Mouse (Mus musculus): ENCODE measurements around the gene Hs6st3.

The Hs6st3 gene

DNA sequence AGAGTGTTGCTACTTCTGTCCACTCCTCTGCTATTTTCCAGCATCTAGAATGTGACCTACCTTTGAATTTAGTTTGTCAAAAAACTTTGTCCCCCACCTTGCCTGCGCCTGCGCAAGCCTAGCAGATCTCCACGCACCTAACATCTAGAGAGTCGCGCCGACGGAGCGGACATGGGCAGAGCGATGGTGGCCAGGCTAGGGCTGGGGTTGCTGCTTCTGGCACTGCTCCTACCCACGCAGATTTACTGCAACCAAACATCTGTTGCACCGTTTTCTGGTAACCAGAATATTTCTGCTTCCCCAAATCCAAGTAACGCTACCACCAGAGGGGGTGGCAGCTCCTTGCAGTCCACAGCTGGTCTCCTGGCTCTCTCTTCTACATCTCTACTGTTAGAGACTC is 505.7 kb downstream of the Hs6st3 start:
- no peak for DNase-seq (ENCODE audit: low read depth)

DNA sequence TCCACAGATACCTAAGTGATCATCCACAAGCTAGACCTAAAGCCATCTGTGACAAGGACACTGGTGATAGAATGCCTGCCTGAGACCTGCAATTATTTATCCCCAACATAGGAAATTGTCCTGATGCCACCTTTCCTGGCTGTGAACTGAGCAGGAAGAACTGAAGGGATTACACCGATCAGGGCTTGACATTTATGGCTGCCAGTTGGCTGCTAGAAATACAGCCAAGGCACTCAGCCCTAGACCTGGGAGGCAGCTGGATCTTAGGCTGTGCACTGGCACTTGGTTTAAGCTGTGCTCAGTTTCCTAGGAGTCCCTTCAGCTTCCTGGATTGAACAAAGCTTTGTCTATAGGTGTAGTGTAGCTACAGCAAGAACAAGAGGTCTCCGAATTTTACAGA is 518.8 kb downstream of the Hs6st3 start:
- DNase-seq (ENCODE audit: low read depth), result no peak

DNA sequence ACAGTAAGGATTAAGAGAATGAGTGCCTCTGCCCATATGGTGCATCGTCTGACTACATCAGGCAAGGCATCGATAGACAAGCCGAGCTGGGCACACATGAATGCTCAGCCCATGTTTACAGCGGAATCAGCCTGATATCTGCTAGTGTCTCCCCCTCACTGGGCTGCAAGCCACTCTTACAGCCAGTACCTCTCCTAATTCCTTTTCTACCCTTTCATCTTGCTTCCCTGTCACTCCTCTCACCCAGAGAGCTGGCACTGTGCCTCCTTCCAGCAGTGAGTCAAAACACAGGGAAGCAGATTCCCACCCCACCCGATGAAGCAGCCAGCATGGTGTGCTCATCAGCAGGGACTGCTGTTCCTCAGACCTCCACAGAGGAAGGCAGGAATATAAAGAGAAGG is 527.6 kb downstream of the Hs6st3 start:
- no peak for DNase-seq (ENCODE audit: low read depth)

DNA sequence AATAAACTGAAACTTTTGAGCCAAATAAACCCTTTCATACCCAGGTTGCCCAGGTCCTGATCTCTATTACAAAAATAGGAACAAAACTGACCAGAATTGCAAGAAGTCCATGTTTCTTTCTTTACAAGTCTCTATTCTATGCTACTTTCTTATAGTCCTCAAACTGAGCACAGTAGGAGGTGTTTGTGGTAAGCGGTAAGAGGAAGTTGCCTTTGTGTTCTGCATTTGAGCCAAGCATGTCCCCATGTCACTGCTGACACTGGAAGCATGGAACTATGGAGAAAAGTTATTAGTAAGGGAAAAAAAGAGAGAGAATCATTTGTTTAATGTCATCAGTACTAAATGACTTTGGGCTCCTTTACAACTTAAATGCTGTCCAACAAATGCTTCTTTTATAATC is 529.3 kb downstream of the Hs6st3 start:
- DNase-seq (ENCODE audit: low read depth), result no peak

DNA sequence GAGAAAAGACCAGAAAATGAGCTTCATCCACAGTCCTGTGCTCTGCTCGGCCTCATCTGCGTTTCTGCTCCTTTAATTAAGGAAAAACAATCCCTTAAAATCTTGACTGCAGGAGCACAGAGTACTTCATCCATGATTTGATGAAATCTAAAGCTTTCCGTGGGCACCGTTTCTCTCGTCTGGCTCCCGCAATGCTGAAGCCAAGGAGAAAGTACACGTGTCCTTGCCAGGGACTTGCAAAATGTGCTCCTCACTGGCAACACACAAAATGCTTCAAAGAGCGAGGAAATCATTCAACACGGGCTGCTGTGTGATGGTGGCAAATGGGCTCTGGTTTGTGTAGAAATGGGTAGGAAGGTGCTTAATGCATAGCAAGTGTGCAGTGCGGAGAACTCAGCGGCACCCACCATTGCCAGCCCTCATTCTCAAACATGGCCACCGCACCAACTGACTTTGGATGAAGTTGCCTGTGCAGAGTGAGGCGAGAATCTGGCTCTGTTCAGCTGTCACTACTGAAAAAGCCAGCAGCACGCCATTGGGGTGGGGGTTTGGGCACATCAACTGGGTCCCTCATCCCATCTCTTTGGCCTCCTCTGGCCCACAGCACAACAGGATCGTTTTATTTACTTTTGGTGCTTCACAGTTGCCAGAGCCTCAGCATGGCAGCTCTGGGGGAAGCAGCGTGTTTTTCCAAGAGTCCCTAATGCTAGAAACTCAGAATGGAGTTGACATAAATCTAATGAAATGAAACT is 532.9 kb downstream of the Hs6st3 start:
- no peak for DNase-seq (ENCODE audit: low read depth)

DNA sequence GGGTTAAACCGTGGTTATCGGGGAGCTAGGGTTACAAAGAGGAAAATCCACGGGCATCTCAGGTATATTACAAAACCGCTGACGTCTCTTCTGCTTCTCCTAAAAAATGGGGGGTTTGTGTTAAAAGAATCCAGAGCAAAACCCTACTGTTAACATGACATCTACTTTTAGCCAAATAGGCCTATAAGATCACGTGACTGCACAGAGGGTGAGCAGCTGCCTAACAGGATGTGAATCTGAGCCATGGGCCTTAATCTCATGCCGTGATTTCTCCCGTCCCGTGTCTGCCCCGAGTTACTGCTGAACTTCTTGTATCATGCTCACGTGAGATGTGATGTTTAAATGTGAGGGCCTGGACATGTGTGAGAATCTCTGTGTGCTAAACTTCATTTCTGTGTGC is 540.4 kb downstream of the Hs6st3 start:
- DNase-seq (ENCODE audit: low read depth), result no peak

DNA sequence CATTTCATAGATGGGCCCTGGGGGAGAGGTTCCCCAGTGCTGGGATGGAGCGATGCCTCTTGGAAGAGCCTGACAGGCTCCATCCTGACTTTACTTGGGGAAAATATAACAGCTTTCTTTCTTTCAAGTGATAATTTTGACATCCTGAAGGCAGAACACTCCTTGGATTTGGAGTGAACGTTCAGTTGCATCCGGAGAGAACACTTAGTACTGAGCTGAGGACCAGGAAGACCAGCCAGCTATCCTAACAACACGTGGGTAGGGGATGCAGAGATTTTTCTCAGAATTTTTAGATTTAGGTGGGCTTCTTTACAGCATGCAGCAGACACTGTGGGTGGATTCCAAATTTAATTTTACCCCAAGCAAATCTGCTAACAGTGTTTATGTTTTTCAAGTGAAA is 541.9 kb downstream of the Hs6st3 start:
- DNase-seq (ENCODE audit: low read depth), result no peak

DNA sequence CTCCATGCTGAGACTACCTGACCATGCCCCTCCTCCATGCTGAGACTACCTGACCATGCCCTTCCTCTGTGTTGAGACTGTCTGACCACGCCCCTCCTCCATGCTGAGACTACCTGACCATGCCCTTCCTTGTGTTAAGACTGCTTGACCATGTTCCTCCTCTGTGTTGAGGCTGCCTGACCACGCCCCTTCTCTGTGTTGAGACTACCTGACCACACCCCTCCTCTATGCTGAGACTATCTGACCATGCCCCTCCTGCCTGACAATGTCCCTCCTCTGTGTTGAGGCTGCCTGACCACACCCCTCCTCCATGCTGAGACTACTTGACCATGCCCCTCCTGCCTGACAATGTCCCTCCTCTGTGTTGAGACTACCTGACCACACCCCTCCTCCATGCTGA is 549.7 kb downstream of the Hs6st3 start:
- DNase-seq (ENCODE audit: low read depth), result no peak

DNA sequence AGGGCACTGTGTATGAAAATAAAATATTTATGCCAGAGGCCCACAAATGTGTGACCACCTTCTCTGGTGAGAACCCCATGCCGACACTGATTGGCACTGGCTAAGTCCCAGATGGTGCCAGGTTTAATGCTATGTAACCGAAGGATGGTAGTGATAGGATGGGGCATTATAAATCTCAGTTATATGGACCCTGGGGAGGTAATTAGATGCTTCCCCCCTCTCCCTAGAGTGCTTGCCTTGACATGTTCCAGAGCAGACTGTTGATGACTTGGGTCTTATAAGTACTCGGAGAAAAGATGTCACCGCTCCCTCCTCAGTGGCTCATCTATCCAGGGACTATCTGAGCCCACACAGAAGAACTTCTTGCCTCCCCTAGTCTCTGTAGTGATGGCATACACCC is 561.8 kb downstream of the Hs6st3 start:
- no peak for DNase-seq (ENCODE audit: low read depth)

DNA sequence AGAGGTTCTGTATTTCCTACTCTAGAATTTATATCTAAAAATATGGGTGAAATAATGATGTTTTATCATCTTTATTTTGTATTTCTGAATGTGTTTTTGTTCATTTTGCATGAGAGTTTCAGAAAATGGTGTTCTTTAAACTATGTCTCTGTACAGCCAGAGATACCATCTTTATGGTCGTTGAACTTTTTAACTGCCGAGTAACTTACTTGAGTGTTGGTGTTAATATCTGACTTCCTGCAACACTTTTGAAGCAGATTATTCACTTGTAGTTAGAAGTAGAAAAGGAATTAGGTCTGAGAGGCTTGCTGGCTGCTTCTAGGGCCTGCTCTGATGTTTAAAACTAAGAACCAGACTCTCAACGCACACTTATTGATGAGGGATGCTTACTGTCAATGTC is 576.6 kb downstream of the Hs6st3 start:
- no peak for DNase-seq (ENCODE audit: low read depth)

DNA sequence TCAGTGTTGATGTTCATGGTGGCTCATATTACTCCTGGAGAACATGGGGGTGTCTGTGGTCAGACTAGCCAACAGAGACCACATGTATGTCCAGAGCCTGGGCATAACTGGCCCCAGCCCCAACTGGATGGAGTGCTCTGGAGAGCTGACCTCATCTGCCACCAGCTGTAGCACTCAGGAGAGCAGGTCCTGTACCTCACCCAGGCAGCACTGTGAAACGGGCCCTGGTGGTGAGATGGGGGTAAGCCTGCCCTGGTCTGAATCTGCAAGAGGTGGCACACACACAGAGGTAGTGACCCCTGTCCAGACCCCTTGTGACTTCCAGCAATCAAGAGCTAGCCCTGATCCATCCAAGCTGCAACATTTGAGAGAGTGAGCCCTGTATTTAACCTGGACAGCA is 579.2 kb downstream of the Hs6st3 start:
- DNase-seq (ENCODE audit: low read depth), result no peak

DNA sequence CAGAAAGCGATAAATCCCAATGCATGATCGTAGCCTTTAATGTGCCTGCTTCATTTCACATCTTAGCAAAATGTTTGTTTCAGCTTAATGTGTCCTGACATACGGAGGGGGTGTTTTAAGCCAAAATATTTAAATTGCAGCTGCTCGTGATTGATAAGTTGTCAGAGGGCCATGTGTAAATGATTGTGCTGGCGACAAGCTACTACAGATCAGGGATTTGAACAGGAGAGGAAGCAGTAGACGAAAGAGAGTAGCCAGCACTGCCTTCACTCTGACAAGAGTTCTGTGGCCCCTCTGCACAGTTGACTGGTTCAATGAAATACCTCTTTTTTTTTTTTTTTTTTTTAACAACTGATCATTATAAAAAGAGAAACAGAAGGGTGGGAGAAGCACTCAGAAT is 587.0 kb downstream of the Hs6st3 start:
- no peak for DNase-seq (ENCODE audit: low read depth)

DNA sequence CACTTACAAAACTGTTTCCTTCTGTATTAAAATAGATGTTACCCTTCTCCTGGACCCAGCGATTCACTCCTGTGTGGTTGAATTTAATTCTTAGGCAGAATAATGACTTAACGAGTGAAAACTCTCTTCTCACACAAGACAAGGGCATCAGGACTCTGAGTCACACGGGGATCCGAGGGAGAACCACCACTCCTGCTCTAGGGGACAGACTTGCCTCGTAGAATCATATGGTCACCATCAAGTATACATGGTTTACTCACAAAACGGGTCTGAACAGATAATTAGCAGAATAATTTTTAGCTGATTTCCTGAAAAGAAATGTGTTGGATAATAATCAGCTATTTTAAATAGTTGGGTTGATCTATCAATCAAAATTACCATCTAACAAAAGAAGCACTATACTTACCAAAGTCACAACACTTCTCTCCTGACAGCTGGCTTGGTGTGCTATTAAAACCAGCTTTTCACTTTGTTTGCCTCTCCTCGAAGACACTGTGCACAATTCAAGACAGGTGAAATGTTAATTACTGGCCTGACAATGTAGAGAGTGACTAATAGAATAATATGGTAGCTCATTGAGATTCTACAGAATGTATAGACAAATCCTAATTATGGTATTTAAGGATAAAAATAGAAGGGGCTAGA is 593.4 kb downstream of the Hs6st3 start:
- no peak for DNase-seq (ENCODE audit: low read depth)

DNA sequence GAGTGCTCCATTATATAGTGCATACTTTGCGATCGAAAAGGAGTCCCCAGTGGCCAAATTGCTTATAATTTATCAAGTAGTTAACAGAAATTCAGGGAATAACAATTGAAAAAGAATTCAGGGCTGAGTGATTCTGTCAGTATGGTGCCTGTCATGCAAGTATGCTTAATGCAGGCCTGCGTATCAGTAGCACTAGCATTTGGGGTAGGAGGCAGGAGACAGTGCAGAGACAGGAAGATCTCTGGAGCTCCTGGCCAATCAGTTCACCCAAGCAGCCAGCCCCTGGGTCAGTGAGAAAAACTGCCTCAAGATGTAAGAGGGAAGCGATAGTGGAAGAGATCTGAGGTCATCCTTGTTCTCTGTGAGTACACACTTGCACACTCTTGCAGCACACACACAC is 594.1 kb downstream of the Hs6st3 start:
- DNase-seq (ENCODE audit: low read depth), result no peak

DNA sequence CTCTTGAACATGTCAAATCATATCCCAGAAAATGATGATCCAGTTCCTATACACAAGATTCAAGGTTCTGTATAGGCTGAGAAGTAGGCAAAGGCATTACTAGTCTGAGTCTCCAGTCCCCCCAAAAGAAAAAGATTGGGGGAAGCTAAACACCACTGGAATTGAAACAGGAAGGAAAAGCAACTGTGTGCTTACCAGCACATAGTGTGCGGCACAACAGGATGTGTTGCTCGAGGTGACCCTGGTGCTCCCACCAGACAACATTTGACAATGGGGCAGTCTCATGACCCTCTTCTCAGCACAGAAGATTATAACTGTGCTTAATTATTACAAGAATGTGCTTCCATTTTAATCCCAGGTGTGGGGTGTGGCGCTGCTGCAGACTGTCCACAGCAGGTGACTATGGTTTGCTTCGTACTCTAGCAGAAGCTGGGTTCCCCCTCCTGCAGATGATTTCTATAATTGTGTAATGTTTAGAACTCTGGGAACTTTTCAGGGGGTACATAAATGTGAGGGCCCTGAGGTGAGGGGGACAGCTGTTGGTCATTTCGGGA is 599.3 kb downstream of the Hs6st3 start:
- no peak for DNase-seq (ENCODE audit: low read depth)

DNA sequence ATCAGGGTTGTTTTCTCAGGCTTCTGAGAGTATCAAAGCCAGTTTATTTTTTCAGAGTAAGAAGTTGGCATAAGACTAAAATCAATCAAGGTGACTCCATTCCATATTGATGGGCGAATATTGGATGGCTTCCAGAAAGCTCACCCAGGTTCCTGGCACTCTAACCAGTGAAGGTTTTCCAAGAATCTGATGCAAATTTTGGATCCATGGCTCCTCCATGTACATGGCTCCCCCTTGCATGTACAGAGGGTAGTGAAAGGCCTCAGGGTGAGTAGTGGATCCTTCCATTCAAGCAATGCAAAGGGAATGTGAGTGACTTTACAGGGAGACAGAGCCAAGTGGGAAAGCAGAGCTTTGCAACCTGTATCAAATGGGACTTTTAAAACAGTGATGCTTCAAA is 603.6 kb downstream of the Hs6st3 start:
- no peak for DNase-seq (ENCODE audit: low read depth)

DNA sequence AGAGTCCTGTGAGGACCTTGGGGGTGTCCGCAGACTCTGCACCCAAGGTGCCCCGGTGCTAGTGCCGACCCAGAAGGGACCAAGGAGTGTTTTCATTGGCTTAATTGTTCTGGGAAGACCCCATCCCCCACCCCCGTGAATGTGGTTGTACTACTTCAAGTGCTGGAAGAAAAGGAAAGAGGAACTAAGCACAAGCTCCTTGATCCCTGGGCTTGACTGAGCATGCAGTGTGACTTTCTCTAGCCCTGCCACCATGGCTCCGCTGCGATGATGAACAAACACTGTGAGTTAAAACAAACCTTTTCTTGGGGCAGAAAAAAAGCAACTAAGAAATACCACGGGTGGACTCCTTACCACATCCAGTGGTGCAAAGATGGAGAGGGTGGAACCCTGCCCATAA is 623.2 kb downstream of the Hs6st3 start:
- DNase-seq (ENCODE audit: low read depth), result no peak

DNA sequence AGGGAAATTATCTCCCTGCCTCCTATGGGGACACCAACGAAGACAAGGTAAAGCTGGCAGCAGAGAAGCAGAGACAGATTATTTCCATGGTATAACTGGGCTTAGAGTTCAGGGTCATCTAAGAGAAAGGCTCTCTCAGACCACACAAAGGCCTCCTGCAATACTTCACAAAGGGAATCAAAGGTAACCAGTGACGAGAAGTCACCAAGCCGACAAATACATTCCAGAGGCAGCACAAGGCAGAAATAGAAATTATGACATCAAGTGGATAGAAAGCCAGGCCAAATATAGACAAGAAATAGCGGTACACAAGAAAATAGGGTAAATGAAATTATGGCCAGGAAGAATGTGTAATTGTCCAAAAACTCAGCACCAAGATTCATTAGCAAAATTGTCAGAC is 633.9 kb downstream of the Hs6st3 start:
- no peak for DNase-seq (ENCODE audit: low read depth)

DNA sequence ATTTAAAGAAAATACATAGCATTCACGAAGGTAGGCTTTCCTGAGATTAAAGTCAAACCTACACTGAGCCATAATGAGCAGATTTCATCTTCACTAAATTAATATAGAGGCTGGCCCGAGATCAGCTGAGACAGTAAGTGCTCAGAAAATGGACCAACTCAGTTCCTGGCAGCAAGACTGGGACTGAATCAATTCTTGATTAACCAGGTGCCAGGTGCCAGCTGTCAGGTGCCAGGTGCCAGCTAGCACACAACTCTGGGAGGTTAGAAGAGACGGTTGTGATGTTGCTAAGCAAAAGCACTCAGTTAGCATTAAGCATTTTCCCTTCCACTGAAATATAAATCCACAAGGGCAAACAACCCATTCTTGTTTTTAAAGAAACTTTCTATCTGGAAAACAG is 638.1 kb downstream of the Hs6st3 start:
- no peak for DNase-seq (ENCODE audit: low read depth)

DNA sequence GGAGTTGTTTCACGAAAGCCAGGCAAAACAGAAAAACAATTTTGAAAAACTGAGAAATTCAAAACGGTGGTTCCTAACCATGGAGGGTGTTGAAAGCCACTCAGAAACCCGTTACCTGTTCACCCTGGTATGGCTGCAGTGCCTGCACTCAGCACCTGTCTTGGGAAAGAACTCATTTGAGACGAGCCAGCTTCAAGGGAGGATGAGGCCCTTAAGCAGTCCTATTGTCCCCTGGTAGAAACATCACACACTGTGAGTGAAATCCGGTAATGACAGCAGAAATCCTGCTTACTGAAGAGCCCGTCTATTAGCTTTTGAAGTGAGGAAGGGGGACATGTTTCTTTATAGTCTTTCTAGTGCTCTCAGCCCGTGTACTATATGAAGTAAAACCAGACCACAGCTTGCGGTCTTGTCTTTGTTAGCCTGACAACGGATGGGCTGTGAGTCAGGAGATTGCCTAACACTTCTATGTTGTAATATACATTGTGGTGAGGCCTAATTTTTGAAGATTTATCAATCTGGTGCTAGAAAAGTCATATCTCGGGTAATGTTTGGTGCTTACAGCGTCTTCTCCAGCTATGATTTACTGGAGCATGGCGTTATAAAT is 641.9 kb downstream of the Hs6st3 start:
- DNase-seq (ENCODE audit: low read depth), result peak; percentile 7

DNA sequence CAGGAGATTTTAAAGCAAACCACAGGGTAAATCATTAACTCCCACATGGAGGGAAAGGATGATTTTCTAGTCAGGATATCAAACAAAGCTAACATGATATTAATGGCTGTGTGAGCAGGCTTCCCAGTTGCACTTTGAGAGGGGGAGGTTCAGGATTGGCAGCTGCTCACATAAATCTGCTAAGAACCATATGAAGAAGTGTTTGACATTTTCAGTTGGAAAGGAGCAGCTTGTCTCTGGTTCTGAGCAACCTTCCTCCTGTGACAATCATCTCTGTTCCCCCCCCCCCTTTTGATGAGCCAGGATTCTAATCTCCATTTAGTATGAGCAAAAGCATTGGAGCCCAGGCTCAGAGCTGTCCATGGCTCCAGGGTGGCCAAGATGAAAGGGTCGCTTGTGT is 643.0 kb downstream of the Hs6st3 start:
- DNase-seq (ENCODE audit: low read depth), result no peak

DNA sequence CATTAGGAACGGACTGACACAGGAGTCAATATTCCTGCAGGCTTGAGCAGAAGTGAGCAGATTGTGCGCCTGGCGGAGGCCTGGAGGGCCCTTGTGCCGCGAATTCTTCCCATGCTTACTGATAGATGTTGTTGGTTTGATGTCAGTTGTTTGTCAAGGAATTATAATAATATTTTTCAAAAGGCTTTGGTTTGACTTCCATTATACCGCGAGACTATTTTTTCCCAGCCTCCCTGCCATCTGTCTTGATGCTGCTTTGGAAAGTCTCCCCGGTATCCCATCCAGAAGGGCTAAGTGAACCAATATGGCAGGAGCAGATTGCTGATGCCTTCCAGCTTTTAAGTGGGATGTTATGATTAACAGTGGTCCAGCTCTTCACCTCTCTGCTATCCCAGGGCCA is 651.3 kb downstream of the Hs6st3 start:
- no peak for DNase-seq (ENCODE audit: low read depth)

DNA sequence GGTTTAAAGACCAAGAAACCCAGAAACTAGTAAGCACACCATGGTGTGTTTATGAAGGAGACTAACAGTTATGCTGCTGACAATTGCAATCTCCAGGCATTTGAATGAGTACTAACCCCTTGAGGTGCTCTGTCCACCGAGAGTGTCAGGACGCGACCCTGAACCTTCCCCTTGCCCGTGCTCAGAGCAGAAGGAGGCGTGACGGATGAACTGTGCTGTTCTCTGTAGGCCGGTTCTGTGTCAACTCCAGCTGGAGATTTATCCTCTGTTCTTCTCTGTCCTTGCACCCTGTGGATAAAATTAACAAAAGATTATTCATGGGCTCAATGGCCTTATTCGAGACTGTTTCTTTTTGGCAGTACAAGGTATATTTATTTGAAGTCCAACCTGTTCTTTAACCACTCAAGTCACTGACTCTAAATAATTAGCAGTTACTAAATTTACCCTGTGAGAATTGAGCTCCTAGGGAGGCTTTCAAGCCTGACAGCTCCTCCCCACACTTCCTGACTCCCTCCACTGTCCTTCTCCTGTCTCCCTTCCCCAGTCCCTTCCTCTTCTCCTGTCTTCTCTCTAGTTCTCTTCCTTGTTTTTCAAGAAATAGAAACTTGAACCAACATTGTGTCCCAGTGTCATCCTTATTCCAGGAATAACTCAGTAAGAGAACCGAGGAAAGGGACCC is 659.2 kb downstream of the Hs6st3 start:
- no peak for DNase-seq (ENCODE audit: low read depth)

Measured in NIH3T3 (cell line).